Mouse (Mus musculus): ENCODE measurements around the gene Siah1b.
A peak's percentile ranks its signal among the peaks of the same experiment; 100 is the strongest.

Siah1b gene

GRCm38 (mm10) chrX:164055726-164056125 is 20.6 kb downstream of the Siah1b start:
- Histone ChIP-seq H3K9me3 (ENCODE audit: low read length) (no peaks in the 10 kb centered on the region), H3K4me1 (replicated peaks; ENCODE audit: low read depth, low read length) (no peaks in the 10 kb centered on the region), H3K36me3 (ENCODE audit: insufficient read depth, low read length) (no peaks in the 10 kb centered on the region), H3K27me3 (ENCODE audit: insufficient read depth, low read length) (no peaks in the 10 kb centered on the region), H3K4me3 (replicated peaks; ENCODE audit: low read length) (no peak overlapping the region)
- no peak for TF ChIP-seq NANOG (IDR thresholded peaks at IDR 0.05; ENCODE audit: borderline replicate concordance, low read length)
- TF ChIP-seq POU5F1 (IDR thresholded peaks at IDR 0.05; ENCODE audit: borderline replicate concordance, low read length) = no peak
- no peak for TF ChIP-seq CTCF (conservative IDR thresholded peaks at IDR 0.05; ENCODE audit: low read length)

DNA sequence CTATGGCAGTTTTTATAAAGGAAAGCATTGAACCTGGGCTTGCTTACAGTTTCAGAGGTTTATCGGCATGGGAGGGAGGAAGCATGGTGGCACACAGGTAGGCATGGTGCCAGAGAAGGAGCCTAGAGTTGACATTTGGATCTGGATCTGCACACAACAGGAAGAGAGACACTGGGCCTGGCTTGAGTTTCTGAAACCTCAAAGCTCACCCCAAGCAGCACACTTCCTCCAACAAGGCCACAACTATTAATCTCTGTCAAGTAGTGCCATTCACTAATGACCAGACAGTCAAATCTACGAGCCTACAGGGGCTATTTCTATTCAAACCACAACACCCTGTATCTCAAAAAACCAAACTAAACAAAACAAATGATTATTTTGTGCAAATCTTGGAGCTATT is 29.6 kb downstream of the Siah1b start:
- H3K4me3 ChIP-seq (replicated peaks; ENCODE audit: low read length) = no peak overlapping the region
- TF ChIP-seq POU5F1 (IDR thresholded peaks at IDR 0.05; ENCODE audit: borderline replicate concordance, low read length) (no peak), CTCF (conservative IDR thresholded peaks at IDR 0.05; ENCODE audit: low read length) (no peak)
- H3K36me3 ChIP-seq (ENCODE audit: insufficient read depth, low read length) = no peaks in the 10 kb centered on the region
- no peaks in the 10 kb centered on the region for H3K4me1 ChIP-seq (replicated peaks; ENCODE audit: low read depth, low read length)
- H3K27me3 ChIP-seq (ENCODE audit: insufficient read depth, low read length) = no peaks in the 10 kb centered on the region
- H3K9me3 ChIP-seq (ENCODE audit: low read length) = no peaks in the 10 kb centered on the region

DNA sequence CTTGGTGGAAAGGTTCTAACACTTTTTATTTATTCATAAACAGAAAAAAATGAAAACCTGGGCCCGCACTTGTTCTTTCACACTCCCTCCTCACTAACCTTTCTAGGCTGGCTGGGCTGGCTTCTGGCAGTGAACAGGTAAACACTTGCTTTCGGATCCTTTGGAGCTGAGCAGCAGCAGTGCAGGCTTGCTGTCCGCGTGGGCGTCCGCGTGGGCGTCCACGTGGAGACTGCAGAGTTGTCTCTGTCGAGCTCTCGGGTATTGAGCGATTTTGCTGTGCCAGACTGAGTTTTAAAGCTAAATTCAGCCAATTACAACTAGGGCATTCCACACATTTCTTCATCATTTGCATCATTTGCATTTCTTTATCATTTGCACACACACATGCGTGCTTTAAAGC is 34.2 kb downstream of the Siah1b start:
- Histone ChIP-seq H3K4me3 (replicated peaks; ENCODE audit: low read length) (no peak overlapping the region), H3K36me3 (ENCODE audit: insufficient read depth, low read length) (no peaks in the 10 kb centered on the region)
- no peak for TF ChIP-seq NANOG (IDR thresholded peaks at IDR 0.05; ENCODE audit: borderline replicate concordance, low read length)
- TF ChIP-seq POU5F1 (IDR thresholded peaks at IDR 0.05; ENCODE audit: borderline replicate concordance, low read length) = no peak
- no peak for TF ChIP-seq CTCF (conservative IDR thresholded peaks at IDR 0.05; ENCODE audit: low read length)

GRCm38 (mm10) chrX:164038882-164039281 is 37.4 kb downstream of the Siah1b start:
- Histone ChIP-seq H3K27me3 (ENCODE audit: insufficient read depth, low read length) (no peaks in the 10 kb centered on the region), H3K36me3 (ENCODE audit: insufficient read depth, low read length) (no peaks in the 10 kb centered on the region), H3K9me3 (ENCODE audit: low read length) (no peaks in the 10 kb centered on the region), H3K4me3 (replicated peaks; ENCODE audit: low read length) (no peak overlapping the region), H3K4me1 (replicated peaks; ENCODE audit: low read depth, low read length) (no peaks in the 10 kb centered on the region)
- no peak for TF ChIP-seq CTCF (conservative IDR thresholded peaks at IDR 0.05; ENCODE audit: low read length)
- no peak for TF ChIP-seq POU5F1 (IDR thresholded peaks at IDR 0.05; ENCODE audit: borderline replicate concordance, low read length)
- TF ChIP-seq NANOG (IDR thresholded peaks at IDR 0.05; ENCODE audit: borderline replicate concordance, low read length) = no peak

More for the DNA sequence above, 34.2 kb downstream of the Siah1b start:
- H3K9me3 ChIP-seq (ENCODE audit: low read length) = no peaks in the 10 kb centered on the region
- H3K4me1 ChIP-seq (replicated peaks; ENCODE audit: low read depth, low read length) = no peaks in the 10 kb centered on the region
- no peaks in the 10 kb centered on the region for H3K27me3 ChIP-seq (ENCODE audit: insufficient read depth, low read length)

GRCm38 (mm10) chrX:164035931-164036330 is 40.4 kb downstream of the Siah1b start:
- Histone ChIP-seq H3K9me3 (ENCODE audit: low read length) (no peaks in the 10 kb centered on the region), H3K4me3 (replicated peaks; ENCODE audit: low read length) (no peak overlapping the region), H3K27me3 (ENCODE audit: insufficient read depth, low read length) (no peaks in the 10 kb centered on the region), H3K36me3 (ENCODE audit: insufficient read depth, low read length) (no peaks in the 10 kb centered on the region), H3K4me1 (replicated peaks; ENCODE audit: low read depth, low read length) (no peaks in the 10 kb centered on the region)
- TF ChIP-seq NANOG (IDR thresholded peaks at IDR 0.05; ENCODE audit: borderline replicate concordance, low read length) (no peak), POU5F1 (IDR thresholded peaks at IDR 0.05; ENCODE audit: borderline replicate concordance, low read length) (no peak), CTCF (conservative IDR thresholded peaks at IDR 0.05; ENCODE audit: low read length) (no peak)

DNA sequence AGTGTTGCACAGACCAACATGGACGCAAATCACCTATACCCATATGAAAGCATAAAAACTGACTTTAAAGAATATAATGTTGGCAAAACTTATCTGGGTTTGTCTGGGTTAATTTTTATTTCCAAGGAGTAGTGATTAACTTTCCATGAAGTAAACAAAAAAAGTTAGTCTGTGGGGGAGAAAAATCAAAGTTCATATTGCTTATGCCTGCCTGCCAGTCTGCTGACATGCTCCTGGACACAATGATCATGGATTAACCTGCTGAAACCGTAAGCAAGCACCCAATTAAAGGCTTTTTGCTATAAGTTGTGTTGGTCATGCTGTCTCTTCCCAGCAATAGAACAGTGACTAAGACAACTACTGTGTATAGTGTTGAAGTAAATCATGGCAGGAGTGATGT is 40.9 kb downstream of the Siah1b start:
- H3K9me3 ChIP-seq (ENCODE audit: low read length) = no peaks in the 10 kb centered on the region
- H3K4me3 ChIP-seq (replicated peaks; ENCODE audit: low read length) = no peak overlapping the region
- no peaks in the 10 kb centered on the region for H3K4me1 ChIP-seq (replicated peaks; ENCODE audit: low read depth, low read length)
- TF ChIP-seq NANOG (IDR thresholded peaks at IDR 0.05; ENCODE audit: borderline replicate concordance, low read length) = no peak
- no peak for TF ChIP-seq CTCF (conservative IDR thresholded peaks at IDR 0.05; ENCODE audit: low read length)
- TF ChIP-seq POU5F1 (IDR thresholded peaks at IDR 0.05; ENCODE audit: borderline replicate concordance, low read length) = no peak
- H3K36me3 ChIP-seq (ENCODE audit: insufficient read depth, low read length) = no peaks in the 10 kb centered on the region
- H3K27me3 ChIP-seq (ENCODE audit: insufficient read depth, low read length) = no peaks in the 10 kb centered on the region

DNA sequence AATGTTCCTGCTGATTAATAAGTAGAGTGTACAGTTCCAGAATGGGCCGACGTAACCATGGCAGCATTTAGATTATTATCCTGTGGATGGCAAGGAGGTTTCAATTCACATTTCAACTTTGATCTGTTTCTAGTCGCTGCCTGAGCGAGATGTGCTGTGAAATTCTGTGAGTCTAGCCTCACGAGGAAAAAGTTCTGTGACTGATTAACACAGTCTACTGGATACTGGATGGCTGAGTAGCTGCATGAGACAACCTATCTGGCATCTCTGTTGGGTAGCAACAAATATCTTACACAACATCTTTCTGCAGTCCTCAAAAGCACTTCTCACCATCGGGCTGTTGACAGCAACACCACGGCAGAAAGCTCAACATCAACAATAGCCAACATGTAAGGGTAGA is 43.8 kb downstream of the Siah1b start:
- H3K9me3 ChIP-seq (ENCODE audit: low read length) = no peaks in the 10 kb centered on the region
- H3K4me1 ChIP-seq (replicated peaks; ENCODE audit: low read depth, low read length) = 0 out of 2 replicates have a peak, but pooled peaks cover 2% of the 10 kb centered on the region
- TF ChIP-seq POU5F1 (IDR thresholded peaks at IDR 0.05; ENCODE audit: borderline replicate concordance, low read length) (no peak), CTCF (conservative IDR thresholded peaks at IDR 0.05; ENCODE audit: low read length) (no peak), NANOG (IDR thresholded peaks at IDR 0.05; ENCODE audit: borderline replicate concordance, low read length) (no peak)

GRCm38 (mm10) chrX:164027607-164028289 is 48.5 kb downstream of the Siah1b start, which contains the start of gene Car5b:
Gene Car5b, minus strand, starts transcription at chrX:164027997.
- Histone ChIP-seq H3K4me3 (replicated peaks; ENCODE audit: low read length) (peak within 1 kb of the TSS; percentile 71), H3K4me1 (replicated peaks; ENCODE audit: low read depth, low read length) (0 out of 2 replicates have a peak, but pooled peaks cover 5% of the 10 kb centered on the region), H3K36me3 (ENCODE audit: insufficient read depth, low read length) (no peaks in the 10 kb centered on the region), H3K27me3 (ENCODE audit: insufficient read depth, low read length) (no peaks in the 10 kb centered on the region), H3K9me3 (ENCODE audit: low read length) (no peaks in the 10 kb centered on the region)
- TF ChIP-seq POU5F1 (IDR thresholded peaks at IDR 0.05; ENCODE audit: borderline replicate concordance, low read length) (no peak), NANOG (IDR thresholded peaks at IDR 0.05; ENCODE audit: borderline replicate concordance, low read length) (no peak), CTCF (conservative IDR thresholded peaks at IDR 0.05; ENCODE audit: low read length) (no peak)

More for the DNA sequence above, 43.8 kb downstream of the Siah1b start:
- H3K36me3 ChIP-seq (ENCODE audit: insufficient read depth, low read length) = no peaks in the 10 kb centered on the region
- no peaks in the 10 kb centered on the region for H3K27me3 ChIP-seq (ENCODE audit: insufficient read depth, low read length)
- no peak overlapping the region for H3K4me3 ChIP-seq (replicated peaks; ENCODE audit: low read length)

Data from E14TG2a.4 (cell line).